Mouse (Mus musculus): ENCODE data around the gene Vmn1r118. TPM values are rescaled to one million over a fixed set of nuclear protein-coding genes. Genes with fewer than 3 reads are reported as not detected.
"Not testable (repeated sequence)": the region's sequence is repeated elsewhere in the genome, so short reads cannot be mapped to it uniquely, and the experiment has no call there.

Vmn1r118 gene
- not detected in 2 replicates for total RNA-seq (2014; rRNA removed)
- polyA plus RNA-seq (2015; fragmentation: Nextera tagmentation; extraction: Ambion mirVana) = not detected in 2 replicates

GRCm38 (mm10) chr7:20912247-20912646 lies at the start of gene Vmn1r118:
TSS of gene Vmn1r118 (minus strand) at chr7:20912347.
- not testable (repeated sequence) for H3K4me2 ChIP-seq (ENCODE audit: low read depth, low read length, poor library complexity, severe bottlenecking); H3K4me1 ChIP-seq (ENCODE audit: insufficient read depth, low read length); H3K4me3 ChIP-seq (ENCODE audit: low read depth, low read length); H3K9me3 ChIP-seq (ENCODE audit: low read length); H3K27ac ChIP-seq (ENCODE audit: low read depth, low read length); ATAC-seq (ENCODE audit: low FRiP score); H3K9ac ChIP-seq (replicated peaks; ENCODE audit: low read length, poor library complexity, severe bottlenecking); DNase-seq (ENCODE audit: low spot score); H3K27me3 ChIP-seq (ENCODE audit: insufficient read depth, low read length); H3K36me3 ChIP-seq (ENCODE audit: insufficient read depth, low read length)
- WGBS = no CpG with 5 or more reads among the region's 2 CpGs

GRCm38 (mm10) chr7:20884021-20884420 lies 28.1 kb downstream of the Vmn1r118 start, which contains the start of gene Vmn1r117:
TSS of gene Vmn1r117 (minus strand) at chr7:20884121.
- H3K4me2 ChIP-seq (ENCODE audit: low read depth, low read length, poor library complexity, severe bottlenecking); H3K27me3 ChIP-seq (ENCODE audit: insufficient read depth, low read length); DNase-seq (ENCODE audit: low spot score); H3K36me3 ChIP-seq (ENCODE audit: insufficient read depth, low read length); H3K9me3 ChIP-seq (ENCODE audit: low read length); H3K4me3 ChIP-seq (ENCODE audit: low read depth, low read length); H3K27ac ChIP-seq (ENCODE audit: low read depth, low read length); H3K9ac ChIP-seq (replicated peaks; ENCODE audit: low read length, poor library complexity, severe bottlenecking); ATAC-seq (ENCODE audit: low FRiP score); H3K4me1 ChIP-seq (ENCODE audit: insufficient read depth, low read length): not testable (repeated sequence)
- WGBS = no CpG with 5 or more reads among the region's 2 CpGs

GRCm38 (mm10) chr7:20871956-20872355 lies 40.2 kb downstream of the Vmn1r118 start, which contains the start of gene Vmn1r116:
TSS of gene Vmn1r116 (plus strand) at chr7:20872256.
- not testable (repeated sequence) for H3K4me3 ChIP-seq (ENCODE audit: low read depth, low read length); H3K9me3 ChIP-seq (ENCODE audit: low read length); H3K27ac ChIP-seq (ENCODE audit: low read depth, low read length); H3K9ac ChIP-seq (replicated peaks; ENCODE audit: low read length, poor library complexity, severe bottlenecking); H3K27me3 ChIP-seq (ENCODE audit: insufficient read depth, low read length); H3K4me1 ChIP-seq (ENCODE audit: insufficient read depth, low read length); H3K36me3 ChIP-seq (ENCODE audit: insufficient read depth, low read length); H3K4me2 ChIP-seq (ENCODE audit: low read depth, low read length, poor library complexity, severe bottlenecking); DNase-seq (ENCODE audit: low spot score); ATAC-seq (ENCODE audit: low FRiP score)
- 61% methylated on average over 3 of the region's 3 CpGs for WGBS

Other genes starting within 250 kb of the Vmn1r118 start
- not detected in 2 replicates for gene Vmn1r107, start 243.4 kb downstream of the Vmn1r118 start, total RNA-seq (2014; rRNA removed)
- not detected in 2 replicates for gene Vmn1r107, start 243.4 kb downstream of the Vmn1r118 start, polyA plus RNA-seq (2015; fragmentation: Nextera tagmentation; extraction: Ambion mirVana)
- not detected in 2 replicates for gene Vmn1r111, start 209.1 kb downstream of the Vmn1r118 start, total RNA-seq (2014; rRNA removed)
- gene Vmn1r111, start 209.1 kb downstream of the Vmn1r118 start, polyA plus RNA-seq (2015; fragmentation: Nextera tagmentation; extraction: Ambion mirVana) = not detected in 2 replicates
- gene Gm10668, start 181.7 kb downstream of the Vmn1r118 start, total RNA-seq (2014; rRNA removed) = not detected in 2 replicates
- not detected in 2 replicates for gene Gm10668, start 181.7 kb downstream of the Vmn1r118 start, polyA plus RNA-seq (2015; fragmentation: Nextera tagmentation; extraction: Ambion mirVana)
- gene Vmn1r112, start 141.2 kb downstream of the Vmn1r118 start, total RNA-seq (2014; rRNA removed) = not detected in 2 replicates
- not detected in 2 replicates for gene Vmn1r112, start 141.2 kb downstream of the Vmn1r118 start, polyA plus RNA-seq (2015; fragmentation: Nextera tagmentation; extraction: Ambion mirVana)
- not detected in 2 replicates for gene Vmn1r113, start 125.1 kb downstream of the Vmn1r118 start, total RNA-seq (2014; rRNA removed)
- not detected in 2 replicates for gene Vmn1r113, start 125.1 kb downstream of the Vmn1r118 start, polyA plus RNA-seq (2015; fragmentation: Nextera tagmentation; extraction: Ambion mirVana)
- gene Vmn1r114, start 100.2 kb downstream of the Vmn1r118 start, total RNA-seq (2014; rRNA removed) = not detected in 2 replicates
- gene Vmn1r114, start 100.2 kb downstream of the Vmn1r118 start, polyA plus RNA-seq (2015; fragmentation: Nextera tagmentation; extraction: Ambion mirVana) = not detected in 2 replicates
- not detected in 2 replicates for gene Vmn1r115, start 67.4 kb downstream of the Vmn1r118 start, total RNA-seq (2014; rRNA removed)
- gene Vmn1r115, start 67.4 kb downstream of the Vmn1r118 start, polyA plus RNA-seq (2015; fragmentation: Nextera tagmentation; extraction: Ambion mirVana) = not detected in 2 replicates
- gene Vmn1r116, start 40.1 kb downstream of the Vmn1r118 start, total RNA-seq (2014; rRNA removed) = not detected in 2 replicates
- not detected in 2 replicates for gene Vmn1r116, start 40.1 kb downstream of the Vmn1r118 start, polyA plus RNA-seq (2015; fragmentation: Nextera tagmentation; extraction: Ambion mirVana)
- gene Vmn1r117, start 28.2 kb downstream of the Vmn1r118 start, total RNA-seq (2014; rRNA removed) = not detected in 2 replicates
- gene Vmn1r117, start 28.2 kb downstream of the Vmn1r118 start, polyA plus RNA-seq (2015; fragmentation: Nextera tagmentation; extraction: Ambion mirVana) = not detected in 2 replicates
- not detected in 2 replicates for gene Vmn1r119, start 100.1 kb upstream of the Vmn1r118 start, total RNA-seq (2014; rRNA removed)
- not detected in 2 replicates for gene Vmn1r119, start 100.1 kb upstream of the Vmn1r118 start, polyA plus RNA-seq (2015; fragmentation: Nextera tagmentation; extraction: Ambion mirVana)
- gene Vmn1r120, start 141.4 kb upstream of the Vmn1r118 start, total RNA-seq (2014; rRNA removed) = not detected in 2 replicates
- gene Vmn1r120, start 141.4 kb upstream of the Vmn1r118 start, polyA plus RNA-seq (2015; fragmentation: Nextera tagmentation; extraction: Ambion mirVana) = not detected in 2 replicates
- not detected in 2 replicates for gene Vmn1r121, start 186.2 kb upstream of the Vmn1r118 start, total RNA-seq (2014; rRNA removed)
- gene Vmn1r121, start 186.2 kb upstream of the Vmn1r118 start, polyA plus RNA-seq (2015; fragmentation: Nextera tagmentation; extraction: Ambion mirVana) = not detected in 2 replicates
- not detected in 2 replicates for gene Vmn1r122, start 221.8 kb upstream of the Vmn1r118 start, total RNA-seq (2014; rRNA removed)
- not detected in 2 replicates for gene Vmn1r122, start 221.8 kb upstream of the Vmn1r118 start, polyA plus RNA-seq (2015; fragmentation: Nextera tagmentation; extraction: Ambion mirVana)
- not detected in 2 replicates for gene Vmn1r123, start 249.8 kb upstream of the Vmn1r118 start, total RNA-seq (2014; rRNA removed)
- not detected in 2 replicates for gene Vmn1r123, start 249.8 kb upstream of the Vmn1r118 start, polyA plus RNA-seq (2015; fragmentation: Nextera tagmentation; extraction: Ambion mirVana)

Measured in midbrain, postnatal 0 days (tissue).